Mouse (Mus musculus): Measurements from ENCODE around the gene B230118H07Rik. TPM values are rescaled to one million over a fixed set of nuclear protein-coding genes. Genes with fewer than 3 reads are reported as not detected.

Gene B230118H07Rik
- polyA plus RNA-seq, 2 experiments = 22.2 to 47.3 TPM

DNA sequence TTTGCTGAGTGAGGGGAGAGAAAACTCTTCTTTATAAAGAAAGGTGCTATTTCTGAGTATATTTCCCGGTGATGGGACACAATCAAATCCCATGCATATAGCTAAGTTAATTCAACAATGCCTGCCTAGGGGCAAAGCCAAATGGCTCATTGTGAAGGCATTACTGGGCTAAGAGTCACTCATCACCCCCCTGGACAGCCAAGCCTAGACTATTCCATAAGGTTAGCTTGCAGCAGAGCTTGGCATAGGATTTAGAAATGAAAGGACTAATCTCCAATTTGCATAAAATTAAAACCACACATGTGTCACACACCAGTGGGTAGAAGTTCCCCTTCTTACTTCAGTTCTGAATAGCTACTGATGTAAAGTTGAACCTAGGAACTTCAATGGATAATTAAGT, 128.8 kb downstream of the B230118H07Rik start:
- H3K9ac ChIP-seq (ENCODE audit: low read depth, low read length, severe bottlenecking) = no peak overlapping the region
- H3K27ac ChIP-seq (replicated peaks; ENCODE audit: low read depth, low read length) = no peak overlapping the region
- H3K4me3 ChIP-seq (replicated peaks; ENCODE audit: low read length) = no peak overlapping the region
- no peaks in the 10 kb centered on the region for H3K27me3 ChIP-seq (ENCODE audit: control insufficient read depth, insufficient read depth, low read length)
- H3K4me1 ChIP-seq (ENCODE audit: control insufficient read depth, insufficient read depth, low read length) = no peaks in the 10 kb centered on the region
- no peak overlapping the region for H3K4me2 ChIP-seq (replicated peaks; ENCODE audit: low read depth, low read length, severe bottlenecking)
- H3K36me3 ChIP-seq (ENCODE audit: control insufficient read depth, insufficient read depth, low read length) = no peaks in the 10 kb centered on the region
- ATAC-seq (ENCODE audit: low FRiP score, low read depth) (no peak), DNase-seq (ENCODE audit: low spot score) (no peak)
- no peak for TF ChIP-seq POLR2A (IDR thresholded peaks at IDR 0.05; ENCODE audit: borderline replicate concordance, extremely low read depth, insufficient read depth, insufficient read length)
- WGBS = 80% methylated on average over 1 of the region's 1 CpGs
- no peaks in the 10 kb centered on the region for H3K9me3 ChIP-seq (ENCODE audit: control insufficient read depth, low read length)

DNA sequence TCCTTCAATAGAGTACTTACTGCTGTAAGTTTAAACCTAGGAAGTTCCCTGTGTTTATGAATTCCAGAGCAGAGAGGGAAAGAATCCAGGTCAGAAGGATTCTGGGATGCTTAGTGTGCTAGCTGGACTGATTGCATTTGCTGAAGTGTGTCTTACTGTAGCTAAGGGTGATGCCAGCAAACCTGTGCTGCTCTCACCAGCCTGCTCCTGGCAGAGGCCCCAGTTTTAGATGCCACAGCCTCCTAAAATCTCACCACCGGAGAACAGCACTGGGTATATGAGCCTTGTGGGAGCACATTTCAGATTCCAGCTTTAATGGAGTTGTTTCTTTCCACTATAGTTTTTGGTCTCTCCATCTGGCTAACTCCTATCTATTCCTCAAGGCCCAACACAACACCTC, 129.4 kb downstream of the B230118H07Rik start:
- Histone ChIP-seq H3K4me1 (ENCODE audit: control insufficient read depth, insufficient read depth, low read length) (no peaks in the 10 kb centered on the region), H3K27ac (replicated peaks; ENCODE audit: low read depth, low read length) (no peak overlapping the region), H3K36me3 (ENCODE audit: control insufficient read depth, insufficient read depth, low read length) (no peaks in the 10 kb centered on the region), H3K27me3 (ENCODE audit: control insufficient read depth, insufficient read depth, low read length) (no peaks in the 10 kb centered on the region), H3K4me2 (replicated peaks; ENCODE audit: low read depth, low read length, severe bottlenecking) (no peak overlapping the region), H3K4me3 (replicated peaks; ENCODE audit: low read length) (no peak overlapping the region), H3K9me3 (ENCODE audit: control insufficient read depth, low read length) (no peaks in the 10 kb centered on the region), H3K9ac (ENCODE audit: low read depth, low read length, severe bottlenecking) (no peak overlapping the region)
- no peak for TF ChIP-seq POLR2A (IDR thresholded peaks at IDR 0.05; ENCODE audit: borderline replicate concordance, extremely low read depth, insufficient read depth, insufficient read length)
- DNase-seq (ENCODE audit: low spot score) (no peak), ATAC-seq (ENCODE audit: low FRiP score, low read depth) (no peak)
- 35% methylated on average over 1 of the region's 1 CpGs for WGBS

Other genes with a start within 250 kb of the B230118H07Rik start
- gene Rag2, start 24.8 kb downstream of the B230118H07Rik start, polyA plus RNA-seq (2012; rRNA removed) = 0.04 TPM in 1 of 2 replicates, not detected in the other
- gene Rag2, start 24.8 kb downstream of the B230118H07Rik start, polyA plus RNA-seq (2014; fragmentation: Nextera tagmentation; extraction: Ambion mirVana) = 0.17 TPM in 1 of 2 replicates, not detected in the other
- gene Rag1, start within 50 bp of the B230118H07Rik start, polyA plus RNA-seq (2012; rRNA removed) = 0.14 and 0.20 TPM in 2 replicates
- gene Rag1, start within 50 bp of the B230118H07Rik start, polyA plus RNA-seq (2014; fragmentation: Nextera tagmentation; extraction: Ambion mirVana) = 0.15 and 0.29 TPM in 2 replicates
- gene Traf6, start 28.9 kb upstream of the B230118H07Rik start, polyA plus RNA-seq (2012; rRNA removed) = 13.2 and 14.6 TPM in 2 replicates
- 12.8 and 13.8 TPM in 2 replicates for gene Traf6, start 28.9 kb upstream of the B230118H07Rik start, polyA plus RNA-seq (2014; fragmentation: Nextera tagmentation; extraction: Ambion mirVana)
- gene Prr5l, start 233.5 kb upstream of the B230118H07Rik start, polyA plus RNA-seq (2012; rRNA removed) = 16.4 and 21.8 TPM in 2 replicates
- gene Prr5l, start 233.5 kb upstream of the B230118H07Rik start, polyA plus RNA-seq (2014; fragmentation: Nextera tagmentation; extraction: Ambion mirVana) = 27.3 and 29.0 TPM in 2 replicates
- 114 and 140 TPM in 2 replicates for gene Commd9, start 236.7 kb upstream of the B230118H07Rik start, polyA plus RNA-seq (2012; rRNA removed)
- gene Commd9, start 236.7 kb upstream of the B230118H07Rik start, polyA plus RNA-seq (2014; fragmentation: Nextera tagmentation; extraction: Ambion mirVana) = 68.8 and 72.7 TPM in 2 replicates